20 mouse cellular contexts compared by ENCODE assay signal in the genomic region with DNA sequence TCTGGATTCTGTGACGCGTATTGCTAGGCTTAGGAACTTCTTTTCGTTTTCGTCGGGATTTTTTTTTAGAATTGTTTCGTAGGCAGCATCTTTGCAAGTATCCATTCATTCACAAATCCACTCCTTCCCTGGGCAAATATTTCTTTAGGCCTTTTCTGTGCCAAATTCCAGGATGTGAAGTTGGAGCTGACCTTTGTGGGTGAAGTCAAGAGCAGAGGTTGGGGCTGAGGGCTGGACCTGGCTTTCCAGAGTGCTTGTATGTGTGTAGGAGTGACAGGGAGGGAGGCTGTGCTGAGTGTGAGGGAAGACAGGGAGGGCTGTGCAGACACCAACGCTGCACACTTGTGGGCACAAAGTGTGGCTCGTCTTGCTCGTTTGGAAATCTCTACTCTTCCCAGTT. TPM values are rescaled to one million over a fixed set of nuclear protein-coding genes. Genes with fewer than 3 reads are reported as not detected.
DNase-seq lines count a peak whose midpoint lies in the region; ATAC-seq and TF ChIP-seq lines count a peak whose summit lies in the region.
"Had no signal": no experiment of that assay in that cellular context is flagged by ENCODE, and none has a peak within 500 bp of the region (broad histone marks: within the 10 kb centered on the region; RNA-seq: fewer than 3 reads in every experiment).

No protein-coding gene starts in this region.

- no peak overlapping the region for H3K27ac ChIP-seq in embryonic facial prominence, embryonic 10.5 days (replicated peaks)
- H3K27ac ChIP-seq in hindbrain, embryonic 16.5 days (ENCODE audit: low read depth, low read length), result no peak overlapping the region
- H3K27ac ChIP-seq: heart, embryonic 10.5 days; intestine, embryonic 15.5 days had no signal

- DNase-seq in lung, adult 18-20 months, result peak; percentile 18 to 45
- DNase-seq in lung, adult 2 months, result no peak
- DNase-seq in ES-CJ7 (ENCODE audit: low read depth, low spot score), result peak; percentile 50
- DNase-seq in embryonic facial prominence, embryonic 10.5 days (ENCODE audit: low spot score), result no peak
- peak; percentile 9 for DNase-seq in lung, postnatal 10 days
- DNase-seq in adrenal gland, postnatal 14 days, result no peak
- DNase-seq: gastrocnemius, postnatal 14 days; kidney, postnatal 14 days; right cerebral cortex, postnatal 25 days had no signal

- no peak for TF ChIP-seq POLR2A in lung, adult 2 months (IDR thresholded peaks at IDR 0.05; ENCODE audit: borderline replicate concordance, extremely low read depth, low read depth, low read length)

- no peaks in the 10 kb centered on the region for H3K27me3 ChIP-seq in embryonic facial prominence, embryonic 10.5 days (replicated peaks; ENCODE audit: low read depth, poor library complexity, severe bottlenecking)
- H3K27me3 ChIP-seq in hindbrain, embryonic 16.5 days (replicated peaks; ENCODE audit: control insufficient read depth, insufficient read depth, low read length), result no peaks in the 10 kb centered on the region
- H3K27me3 ChIP-seq: intestine, embryonic 15.5 days had no signal

- peaks cover 22% of the 10 kb centered on the region for H3K36me3 ChIP-seq in embryonic facial prominence, embryonic 10.5 days (replicated peaks)
- H3K36me3 ChIP-seq in hindbrain, embryonic 16.5 days (ENCODE audit: control insufficient read depth, insufficient read depth, low read length), result no peaks in the 10 kb centered on the region
- H3K36me3 ChIP-seq: intestine, embryonic 15.5 days had no signal

- H3K9ac ChIP-seq in hindbrain, embryonic 16.5 days (ENCODE audit: low read depth, low read length), result no peak overlapping the region
- H3K9ac ChIP-seq: intestine, embryonic 15.5 days had no signal

- H3K4me3 ChIP-seq in lung, adult 2 months (replicated peaks; ENCODE audit: extremely low read depth, low read depth, low read length), result no peak overlapping the region
- peak overlapping the region; percentile 88 for H3K4me3 ChIP-seq in embryonic facial prominence, embryonic 10.5 days
- H3K4me3 ChIP-seq in hindbrain, embryonic 16.5 days (ENCODE audit: low read length), result no peak overlapping the region

- H3K4me2 ChIP-seq in hindbrain, embryonic 16.5 days (ENCODE audit: low read length), result no peak overlapping the region

- H3K9me3 ChIP-seq in embryonic facial prominence, embryonic 10.5 days, result no peaks in the 10 kb centered on the region
- no peaks in the 10 kb centered on the region for H3K9me3 ChIP-seq in hindbrain, embryonic 16.5 days (ENCODE audit: control insufficient read depth, low read length)
- H3K9me3 ChIP-seq: heart, embryonic 10.5 days; intestine, embryonic 15.5 days had no signal

- 70% methylated on average over 9 of the region's 9 CpGs for WGBS in lung, adult 2 months
- WGBS in embryonic facial prominence, embryonic 10.5 days, result 91% methylated on average over 9 of the region's 9 CpGs
- 90% methylated on average over 9 of the region's 9 CpGs for WGBS in hindbrain, embryonic 16.5 days

- no peaks in the 10 kb centered on the region for H3K4me1 ChIP-seq in lung, adult 2 months (ENCODE audit: control insufficient read depth, insufficient read depth, low read length)
- peaks cover 46% of the 10 kb centered on the region for H3K4me1 ChIP-seq in embryonic facial prominence, embryonic 10.5 days
- peaks cover 14% of the 10 kb centered on the region for H3K4me1 ChIP-seq in hindbrain, embryonic 16.5 days (ENCODE audit: control insufficient read depth, insufficient read depth, low read depth, low read length)

- no peak for TF ChIP-seq CTCF in lung, adult 2 months (IDR thresholded peaks at IDR 0.05; ENCODE audit: insufficient read depth, low read length)

- ATAC-seq in hindbrain, embryonic 16.5 days, result no peak
- ATAC-seq: intestine, embryonic 15.5 days had no signal

RNA-seq across cellular contexts. Expression of a gene that starts 2.1 kb away (rescaled TPM):
- polyA plus RNA-seq in lung, adult 2 months (2012; rRNA removed), result 1.5 and 1.8 TPM in 2 replicates
- 49.8 and 54.4 TPM in 2 replicates for polyA plus RNA-seq in embryonic facial prominence, embryonic 10.5 days (2016; fragmentation: Nextera tagmentation; extraction: Ambion mirVana)
- 3.8 and 5.9 TPM in 2 replicates for polyA plus RNA-seq in hindbrain, embryonic 16.5 days (2015; fragmentation: Nextera tagmentation; extraction: Ambion mirVana)
- 6.2 and 6.8 TPM in 2 replicates for total RNA-seq in adrenal gland, postnatal 14 days (2021)

RNA-seq across cellular contexts. Expression of a gene that starts 31.1 kb away (rescaled TPM):
- 0.29 TPM in 1 of 2 replicates, not detected in the other for polyA plus RNA-seq in lung, adult 2 months (2012; rRNA removed)
- 0.19 TPM in 1 of 2 replicates, not detected in the other for polyA plus RNA-seq in embryonic facial prominence, embryonic 10.5 days (2016; fragmentation: Nextera tagmentation; extraction: Ambion mirVana)
- polyA plus RNA-seq in hindbrain, embryonic 16.5 days (2015; fragmentation: Nextera tagmentation; extraction: Ambion mirVana), result 0.40 TPM in 1 of 2 replicates, not detected in the other
- not detected in 2 replicates for total RNA-seq in adrenal gland, postnatal 14 days (2021)
- total RNA-seq: adrenal gland, postnatal 4 days; common myeloid progenitor, adult 5-6 weeks; gastrocnemius, postnatal 14 days; hematopoietic stem cell, adult 5-6 weeks; layer of hippocampus, postnatal 10 days; left cerebral cortex, postnatal 36 days; megakaryocyte-erythroid progenitor cell, adult 5-6 weeks had no signal
- polyA plus RNA-seq: embryonic facial prominence, embryonic 14.5 days; heart, embryonic 10.5 days; intestine, embryonic 15.5 days; myocyte had no signal

RNA-seq across cellular contexts. Expression of a gene that starts 39.4 kb away (rescaled TPM):
- polyA plus RNA-seq in lung, adult 2 months (2012; rRNA removed), result 17.9 and 25.4 TPM in 2 replicates
- 50.5 and 51.9 TPM in 2 replicates for polyA plus RNA-seq in embryonic facial prominence, embryonic 10.5 days (2016; fragmentation: Nextera tagmentation; extraction: Ambion mirVana)
- 33.9 and 36.2 TPM in 2 replicates for polyA plus RNA-seq in hindbrain, embryonic 16.5 days (2015; fragmentation: Nextera tagmentation; extraction: Ambion mirVana)
- 38.7 and 42.9 TPM in 2 replicates for total RNA-seq in adrenal gland, postnatal 14 days (2021)

Comparison
In these comparisons a context has a peak if more than half of its experiments do, and no peak if none do; other contexts are left out.
1. DNase-seq: peak in lung, adult 18-20 months (2 of 2), ES-CJ7 (single experiment) and lung, postnatal 10 days (single experiment); none in lung, adult 2 months (single experiment), embryonic facial prominence, embryonic 10.5 days (single experiment) and adrenal gland, postnatal 14 days (single experiment).